Mouse (Mus musculus): ENCODE measurements around the gene Tbc1d5. TPM values are rescaled to one million over a fixed set of nuclear protein-coding genes. Genes with fewer than 3 reads are reported as not detected.

Tbc1d5 gene
- polyA plus RNA-seq, 2 experiments, result 10.5 to 10.8 TPM

DNA sequence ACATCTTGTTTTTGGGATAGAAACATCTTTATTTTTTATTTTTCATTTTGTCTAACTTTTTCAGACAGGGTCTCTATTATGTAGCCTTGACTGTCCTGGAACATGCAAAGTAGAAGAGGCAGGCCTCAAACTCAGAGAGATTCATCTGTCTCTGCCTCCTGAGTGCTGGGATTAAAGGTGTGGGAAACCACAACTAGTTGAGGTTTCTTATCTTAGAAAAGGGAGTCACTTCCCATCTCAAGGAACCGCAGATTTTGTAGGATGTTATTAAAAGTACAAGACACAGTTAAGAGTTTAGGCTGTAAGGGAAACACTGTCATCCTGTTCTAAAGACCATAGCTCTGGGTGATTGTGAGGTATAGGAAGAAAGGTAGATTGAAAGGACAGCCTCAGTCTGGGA lies 373.5 kb downstream of the Tbc1d5 start:
- no peaks in the 10 kb centered on the region for H3K4me1 ChIP-seq (ENCODE audit: control insufficient read depth, insufficient read depth, low read length)
- no peak for DNase-seq (ENCODE audit: low spot score)
- no peak overlapping the region for H3K9ac ChIP-seq (ENCODE audit: low read depth, low read length, severe bottlenecking)
- no peak overlapping the region for H3K4me2 ChIP-seq (replicated peaks; ENCODE audit: low read depth, low read length, severe bottlenecking)
- H3K36me3 ChIP-seq (ENCODE audit: control insufficient read depth, insufficient read depth, low read length), result no peaks in the 10 kb centered on the region
- H3K4me3 ChIP-seq (replicated peaks; ENCODE audit: low read length), result no peak overlapping the region
- no peak for ATAC-seq (ENCODE audit: low FRiP score, low read depth)
- no peaks in the 10 kb centered on the region for H3K9me3 ChIP-seq (ENCODE audit: control insufficient read depth, low read length)
- TF ChIP-seq POLR2A (IDR thresholded peaks at IDR 0.05; ENCODE audit: borderline replicate concordance, extremely low read depth, insufficient read depth, insufficient read length), result no peak
- no peak overlapping the region for H3K27ac ChIP-seq (replicated peaks; ENCODE audit: low read depth, low read length)
- WGBS, result 93% methylated on average over 1 of the region's 1 CpGs
- H3K27me3 ChIP-seq (ENCODE audit: control insufficient read depth, insufficient read depth, low read length), result no peaks in the 10 kb centered on the region

DNA sequence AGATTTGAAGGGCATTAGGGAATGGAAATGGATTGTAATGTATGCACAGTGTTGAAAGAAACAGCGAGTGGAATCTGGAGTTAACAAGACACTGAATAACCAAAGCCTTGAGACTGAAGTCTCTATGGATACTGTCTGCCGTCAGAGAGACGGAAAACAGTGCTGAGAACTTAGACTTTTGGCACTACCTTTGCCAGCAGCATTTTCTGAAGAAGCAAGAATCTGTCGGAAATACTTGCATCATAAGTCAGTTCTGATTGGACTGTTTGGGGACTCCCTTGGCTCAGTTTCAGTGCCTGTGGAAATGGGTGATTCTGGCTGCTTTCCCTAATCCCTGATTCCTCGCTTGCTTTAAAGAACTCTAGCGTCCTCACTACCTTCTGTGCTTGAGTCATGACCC lies 375.9 kb downstream of the Tbc1d5 start:
- 76% methylated on average over 6 of the region's 6 CpGs for WGBS
- DNase-seq (ENCODE audit: low spot score), result peak; percentile 9
- TF ChIP-seq POLR2A (IDR thresholded peaks at IDR 0.05; ENCODE audit: borderline replicate concordance, extremely low read depth, insufficient read depth, insufficient read length), result no peak

DNA sequence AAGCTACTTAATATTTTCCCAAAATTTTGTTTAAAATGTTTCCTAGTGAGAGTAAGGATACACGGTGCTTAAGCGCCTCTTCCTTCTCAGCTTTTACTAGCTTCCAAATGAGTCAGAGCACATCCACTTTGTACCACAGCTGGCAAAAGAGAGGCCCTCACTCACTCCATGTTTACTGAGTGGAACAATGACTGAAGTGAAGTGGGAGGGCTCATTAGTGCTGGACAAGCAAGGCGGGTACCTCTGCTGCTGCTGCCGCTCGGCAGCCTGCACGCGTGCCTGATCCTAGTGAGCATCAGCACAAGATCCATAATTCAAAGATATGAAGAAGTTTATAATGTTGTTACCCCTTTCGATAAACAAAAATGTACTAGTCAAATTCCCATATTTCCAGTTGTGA lies 376.8 kb downstream of the Tbc1d5 start:
- Histone ChIP-seq H3K9ac (ENCODE audit: low read depth, low read length, severe bottlenecking) (no peak overlapping the region), H3K9me3 (ENCODE audit: control insufficient read depth, low read length) (no peaks in the 10 kb centered on the region), H3K27ac (replicated peaks; ENCODE audit: low read depth, low read length) (no peak overlapping the region), H3K27me3 (ENCODE audit: control insufficient read depth, insufficient read depth, low read length) (no peaks in the 10 kb centered on the region), H3K4me1 (ENCODE audit: control insufficient read depth, insufficient read depth, low read length) (no peaks in the 10 kb centered on the region), H3K36me3 (ENCODE audit: control insufficient read depth, insufficient read depth, low read length) (no peaks in the 10 kb centered on the region), H3K4me2 (replicated peaks; ENCODE audit: low read depth, low read length, severe bottlenecking) (no peak overlapping the region), H3K4me3 (replicated peaks; ENCODE audit: low read length) (no peak overlapping the region)
- TF ChIP-seq POLR2A (IDR thresholded peaks at IDR 0.05; ENCODE audit: borderline replicate concordance, extremely low read depth, insufficient read depth, insufficient read length), result no peak
- ATAC-seq (ENCODE audit: low FRiP score, low read depth) (no peak), DNase-seq (ENCODE audit: low spot score) (no peak)
- 87% methylated on average over 8 of the region's 8 CpGs for WGBS

More for the DNA sequence above, 375.9 kb downstream of the Tbc1d5 start:
- no peaks in the 10 kb centered on the region for H3K36me3 ChIP-seq (ENCODE audit: control insufficient read depth, insufficient read depth, low read length)
- no peak for ATAC-seq (ENCODE audit: low FRiP score, low read depth)
- H3K9ac ChIP-seq (ENCODE audit: low read depth, low read length, severe bottlenecking), result no peak overlapping the region
- no peak overlapping the region for H3K27ac ChIP-seq (replicated peaks; ENCODE audit: low read depth, low read length)
- no peaks in the 10 kb centered on the region for H3K27me3 ChIP-seq (ENCODE audit: control insufficient read depth, insufficient read depth, low read length)
- H3K9me3 ChIP-seq (ENCODE audit: control insufficient read depth, low read length), result no peaks in the 10 kb centered on the region
- H3K4me1 ChIP-seq (ENCODE audit: control insufficient read depth, insufficient read depth, low read length), result no peaks in the 10 kb centered on the region
- no peak overlapping the region for H3K4me3 ChIP-seq (replicated peaks; ENCODE audit: low read length)
- H3K4me2 ChIP-seq (replicated peaks; ENCODE audit: low read depth, low read length, severe bottlenecking), result no peak overlapping the region

DNA sequence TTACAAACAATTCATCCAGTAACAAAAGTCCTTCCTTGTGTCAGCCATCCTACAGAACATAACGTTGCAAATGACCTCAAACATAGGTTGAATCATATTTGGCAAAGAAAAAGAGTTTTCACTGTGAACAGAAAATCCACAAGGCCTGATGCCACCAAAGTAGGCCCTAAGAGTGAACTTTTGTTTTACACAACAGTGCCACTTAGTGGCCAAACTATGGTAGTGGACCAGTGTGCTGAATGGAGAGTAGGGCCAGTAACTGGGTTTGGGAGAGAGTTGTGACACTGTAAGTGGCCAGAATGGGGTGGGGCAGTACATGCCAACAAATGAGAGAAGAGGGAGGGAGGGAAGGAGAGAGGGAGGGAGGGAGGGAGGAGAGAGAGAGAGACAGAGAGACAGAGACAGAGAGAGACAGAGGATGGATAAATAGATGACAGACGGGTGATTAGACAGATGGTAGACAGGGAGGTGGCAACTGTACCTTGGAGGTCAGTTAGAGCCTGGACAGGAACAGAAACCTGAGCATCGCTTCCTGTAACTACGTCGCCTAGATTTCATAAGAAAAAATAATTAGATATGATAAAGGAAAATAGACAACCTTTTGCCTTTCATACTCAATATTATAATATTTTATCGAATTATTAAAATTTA lies 383.6 kb downstream of the Tbc1d5 start:
- Histone ChIP-seq H3K9ac (ENCODE audit: low read depth, low read length, severe bottlenecking) (no peak overlapping the region), H3K27ac (replicated peaks; ENCODE audit: low read depth, low read length) (no peak overlapping the region), H3K4me1 (ENCODE audit: control insufficient read depth, insufficient read depth, low read length) (no peaks in the 10 kb centered on the region), H3K4me2 (replicated peaks; ENCODE audit: low read depth, low read length, severe bottlenecking) (no peak overlapping the region), H3K9me3 (ENCODE audit: control insufficient read depth, low read length) (no peaks in the 10 kb centered on the region), H3K4me3 (replicated peaks; ENCODE audit: low read length) (no peak overlapping the region), H3K36me3 (ENCODE audit: control insufficient read depth, insufficient read depth, low read length) (no peaks in the 10 kb centered on the region), H3K27me3 (ENCODE audit: control insufficient read depth, insufficient read depth, low read length) (no peaks in the 10 kb centered on the region)
- no peak for TF ChIP-seq POLR2A (IDR thresholded peaks at IDR 0.05; ENCODE audit: borderline replicate concordance, extremely low read depth, insufficient read depth, insufficient read length)
- 66% methylated on average over 6 of the region's 6 CpGs for WGBS
- ATAC-seq (ENCODE audit: low FRiP score, low read depth) (peak; percentile 60; the same call in 1 of the 2 replicates), DNase-seq (ENCODE audit: low spot score) (peak; percentile 80)

DNA sequence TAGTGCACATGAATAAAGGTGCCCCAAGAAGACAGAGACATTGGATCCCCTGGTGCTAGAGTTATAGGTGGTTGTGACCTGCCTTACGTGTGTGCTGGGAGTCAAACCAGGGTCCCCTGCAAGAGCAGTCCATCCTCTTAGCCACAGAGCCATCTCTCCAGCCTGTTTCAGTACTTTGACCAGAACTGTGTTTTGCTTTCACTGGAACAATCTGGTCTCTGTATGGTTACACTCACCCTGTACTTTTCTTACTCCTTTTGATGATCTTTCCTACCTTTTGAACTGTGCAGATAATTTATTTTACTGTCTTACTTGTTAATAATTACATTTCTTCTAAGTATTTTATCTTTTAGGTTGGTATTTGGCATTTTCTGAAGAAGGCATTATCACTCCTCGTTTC lies 387.5 kb downstream of the Tbc1d5 start:
- Histone ChIP-seq H3K36me3 (ENCODE audit: control insufficient read depth, insufficient read depth, low read length) (no peaks in the 10 kb centered on the region), H3K4me2 (replicated peaks; ENCODE audit: low read depth, low read length, severe bottlenecking) (no peak overlapping the region), H3K9ac (ENCODE audit: low read depth, low read length, severe bottlenecking) (no peak overlapping the region), H3K9me3 (ENCODE audit: control insufficient read depth, low read length) (no peaks in the 10 kb centered on the region), H3K27ac (replicated peaks; ENCODE audit: low read depth, low read length) (no peak overlapping the region), H3K4me3 (replicated peaks; ENCODE audit: low read length) (no peak overlapping the region), H3K27me3 (ENCODE audit: control insufficient read depth, insufficient read depth, low read length) (no peaks in the 10 kb centered on the region), H3K4me1 (ENCODE audit: control insufficient read depth, insufficient read depth, low read length) (no peaks in the 10 kb centered on the region)
- WGBS, result 83% methylated on average over 2 of the region's 2 CpGs
- DNase-seq (ENCODE audit: low spot score) (no peak), ATAC-seq (ENCODE audit: low FRiP score, low read depth) (no peak)
- TF ChIP-seq POLR2A (IDR thresholded peaks at IDR 0.05; ENCODE audit: borderline replicate concordance, extremely low read depth, insufficient read depth, insufficient read length), result no peak

All from limb, embryonic 14.5 days (tissue).